Mouse (Mus musculus) midbrain, embryonic 15.5 days (tissue): Measurements from ENCODE around the gene Dennd2c. TPM values are rescaled to one million over a fixed set of nuclear protein-coding genes. Genes with fewer than 3 reads are reported as not detected.
"Not testable (repeated sequence)": the region's sequence is repeated elsewhere in the genome, so short reads cannot be mapped to it uniquely, and the experiment has no call there.

Source experiments
- ATAC-seq: fragments of 200-750 bp; cut with Nextera tagmentation; replicated peaks from 2 replicates; pipeline ENCODE4 v1.8.0; 2017; ENCODE audit warnings: moderate TSS enrichment
- H3K27ac ChIP-seq: fragments of 300-500 bp; sonication (generic); 2 replicates; pipeline ENCODE4 v1.5.1; 2015; ENCODE audit warnings: mild to moderate bottlenecking, inconsistent platforms
- H3K27me3 ChIP-seq: fragments of 300-500 bp; sonication (generic); replicated peaks from 2 replicates; pipeline ENCODE4 v1.6.1; 2015; ENCODE audit warnings: inconsistent platforms
- H3K36me3 ChIP-seq: fragments of 300-500 bp; sonication (generic); replicated peaks from 2 replicates; pipeline ENCODE4 v1.6.1; 2015; ENCODE audit warnings: inconsistent platforms
- H3K4me1 ChIP-seq: fragments of 300-500 bp; sonication (generic); 2 replicates; pipeline ENCODE4 v1.6.1; 2015; ENCODE audit warnings: inconsistent platforms
- H3K4me2 ChIP-seq: fragments of 300-500 bp; sonication (generic); 2 replicates; pipeline ENCODE4 v1.6.1; 2015; ENCODE audit warnings: inconsistent platforms, mild to moderate bottlenecking, moderate library complexity
- H3K4me3 ChIP-seq: fragments of 300-500 bp; sonication (generic); 2 replicates; pipeline ENCODE4 v1.5.1; 2015; ENCODE audit warnings: mild to moderate bottlenecking, inconsistent platforms
- H3K9ac ChIP-seq: fragments of 300-500 bp; sonication (generic); 2 replicates; pipeline ENCODE4 v1.6.1; 2015; ENCODE audit warnings: mild to moderate bottlenecking, inconsistent platforms
- H3K9me3 ChIP-seq: fragments of 300-500 bp; sonication (generic); 2 replicates; pipeline ENCODE4 v1.6.1; 2016; ENCODE audit warnings: inconsistent platforms
- WGBS: fragments of 180-500 bp; shearing (Covaris S2); methylation state at CpG from one replicate; pipeline ENCODE4 v1.1.7; 2015; ENCODE audit warnings: mixed read lengths; 5-methylcytosine and 5-hydroxymethylcytosine counted together
- polyA plus RNA-seq: library from polyadenylated mRNA; unstranded; fragments of >200 nt; fragmentation: Nextera tagmentation; extraction: Ambion mirVana; gene quantifications from 2 replicates; pipeline ENCODE4 v1.2.1, GENCODE M21; 2015

Gene Dennd2c
- polyA plus RNA-seq, 1 experiment from 2014 or later: 1.3 TPM

DNA sequence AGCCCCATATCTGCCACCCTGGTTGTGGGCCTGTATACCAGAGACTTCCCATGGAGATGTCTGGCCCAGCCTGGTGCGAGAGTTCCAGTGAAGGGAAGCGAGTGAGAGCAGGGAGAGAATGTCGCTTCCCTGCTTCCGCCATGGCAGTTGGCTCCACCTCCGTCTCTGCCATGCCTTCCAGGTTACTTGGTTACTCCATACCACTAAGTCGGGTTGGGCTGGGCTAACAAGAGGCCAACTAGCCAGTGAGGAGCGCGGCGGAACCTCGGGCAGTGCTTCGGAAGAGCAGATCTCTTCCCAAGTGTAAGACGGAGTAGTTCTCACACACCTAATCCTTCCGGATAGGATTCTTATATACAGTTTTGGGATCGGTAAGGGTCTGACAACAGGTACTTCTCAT is 80.4 kb downstream of the Dennd2c start:
- Histone ChIP-seq H3K4me2 (no peak overlapping the region), H3K27me3 (no peaks in the 10 kb centered on the region), H3K27ac (no peak overlapping the region), H3K4me3 (no peak overlapping the region), H3K4me1 (no peaks in the 10 kb centered on the region), H3K9me3 (no peaks in the 10 kb centered on the region), H3K36me3 (peaks cover 11% of the 10 kb centered on the region), H3K9ac (no peak overlapping the region)
- 86% methylated on average over 14 of the region's 14 CpGs for WGBS
- ATAC-seq: no peak

DNA sequence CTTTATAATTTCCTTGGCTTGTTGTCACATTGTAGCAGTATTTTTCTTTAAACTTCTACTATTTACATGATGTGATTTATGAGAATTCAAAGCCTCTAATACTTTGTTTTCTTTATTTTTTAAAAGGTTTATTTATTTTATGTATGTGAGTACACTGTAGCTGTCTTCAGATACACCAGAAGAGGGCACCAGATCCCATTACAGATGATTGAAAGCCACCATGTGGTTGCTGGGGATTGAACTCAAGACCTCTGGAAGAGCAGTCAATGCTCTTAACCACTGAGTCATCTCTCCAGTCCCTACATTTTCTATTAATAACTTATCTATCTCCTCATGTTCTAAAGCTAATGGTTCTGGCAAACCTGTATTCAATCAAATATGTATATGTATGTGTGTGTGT is 82.1 kb downstream of the Dennd2c start:
- H3K27ac ChIP-seq, H3K9ac ChIP-seq, H3K36me3 ChIP-seq, H3K27me3 ChIP-seq, H3K4me1 ChIP-seq, H3K4me2 ChIP-seq, H3K4me3 ChIP-seq, H3K9me3 ChIP-seq, ATAC-seq: not testable (repeated sequence)

DNA sequence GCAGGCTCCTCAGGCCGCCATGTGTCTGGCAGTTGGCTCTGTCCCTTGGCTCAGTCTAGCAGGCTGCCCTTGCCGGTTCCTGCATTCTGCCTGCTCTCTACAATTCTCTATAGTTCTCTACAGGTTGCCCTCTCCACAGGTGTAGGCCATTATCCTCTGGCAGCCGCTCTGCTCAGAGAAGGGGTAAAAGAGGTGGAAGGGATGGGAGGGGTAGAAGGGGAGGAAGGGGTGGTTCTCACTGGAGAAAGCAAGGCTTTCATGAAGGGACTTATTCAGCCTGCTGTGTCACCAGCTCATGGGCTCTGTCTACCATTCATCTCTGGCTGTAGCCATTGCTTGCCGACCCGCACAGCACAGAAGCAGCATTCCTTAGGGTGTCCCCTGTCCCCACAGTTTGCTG is 86.0 kb downstream of the Dennd2c start:
- H3K4me1 ChIP-seq: no peaks in the 10 kb centered on the region
- H3K4me3 ChIP-seq: no peak overlapping the region
- H3K9me3 ChIP-seq: no peaks in the 10 kb centered on the region
- no peaks in the 10 kb centered on the region for H3K27me3 ChIP-seq
- WGBS: 57% methylated on average over 5 of the region's 5 CpGs
- no peak overlapping the region for H3K4me2 ChIP-seq
- no peak overlapping the region for H3K27ac ChIP-seq
- ATAC-seq: no peak
- H3K9ac ChIP-seq: no peak overlapping the region
- no peaks in the 10 kb centered on the region for H3K36me3 ChIP-seq

DNA sequence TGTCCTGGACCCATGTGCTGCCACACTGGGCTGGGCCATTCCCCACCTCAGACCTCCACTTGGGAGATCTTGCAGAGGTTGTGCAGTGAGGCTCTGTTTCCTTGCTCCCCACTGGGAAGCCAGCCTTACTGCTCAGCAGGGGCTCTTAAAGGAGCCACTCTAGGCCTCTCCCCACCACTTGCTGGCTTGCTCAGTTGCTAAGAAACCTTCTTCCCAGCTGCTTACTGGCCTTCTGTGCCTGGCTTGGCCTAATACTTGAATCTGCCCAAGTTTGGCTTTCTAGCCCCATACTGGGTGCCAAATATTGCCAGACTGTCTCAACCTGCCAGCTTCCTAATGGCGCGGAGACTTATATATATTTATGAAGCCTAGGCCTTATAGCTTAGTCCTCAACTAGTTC is 86.5 kb downstream of the Dennd2c start:
- Histone ChIP-seq H3K36me3 (no peaks in the 10 kb centered on the region), H3K4me2 (no peak overlapping the region), H3K4me1 (no peaks in the 10 kb centered on the region), H3K4me3 (no peak overlapping the region), H3K9me3 (no peaks in the 10 kb centered on the region), H3K27ac (no peak overlapping the region), H3K27me3 (no peaks in the 10 kb centered on the region), H3K9ac (no peak overlapping the region)
- no peak for ATAC-seq
- 96% methylated on average over 2 of the region's 2 CpGs for WGBS

DNA sequence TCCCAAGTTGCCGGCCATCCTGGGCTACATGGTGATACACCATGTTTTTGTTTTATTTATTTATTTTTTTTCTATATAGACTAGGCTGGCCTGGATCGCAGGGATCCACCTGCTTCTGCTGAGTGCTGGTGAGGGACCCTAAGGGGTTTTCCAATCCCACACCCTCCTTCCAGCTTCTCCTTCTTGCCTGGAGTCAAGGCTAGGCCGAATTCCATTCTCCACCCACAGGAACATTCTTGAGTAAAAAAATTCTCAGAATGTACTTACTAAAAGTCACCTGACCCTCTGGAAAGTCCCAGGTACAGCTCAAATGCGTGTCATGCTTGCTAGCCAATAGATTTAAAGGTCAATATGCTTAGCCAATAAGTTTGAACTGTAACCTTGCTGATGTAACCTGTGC is 89.8 kb downstream of the Dennd2c start:
- Histone ChIP-seq H3K36me3 (no peaks in the 10 kb centered on the region), H3K9me3 (no peaks in the 10 kb centered on the region), H3K4me2 (no peak overlapping the region), H3K9ac (no peak overlapping the region), H3K4me1 (no peaks in the 10 kb centered on the region), H3K27ac (no peak overlapping the region), H3K4me3 (no peak overlapping the region), H3K27me3 (no peaks in the 10 kb centered on the region)
- no peak for ATAC-seq
- 91% methylated on average over 4 of the region's 4 CpGs for WGBS

DNA sequence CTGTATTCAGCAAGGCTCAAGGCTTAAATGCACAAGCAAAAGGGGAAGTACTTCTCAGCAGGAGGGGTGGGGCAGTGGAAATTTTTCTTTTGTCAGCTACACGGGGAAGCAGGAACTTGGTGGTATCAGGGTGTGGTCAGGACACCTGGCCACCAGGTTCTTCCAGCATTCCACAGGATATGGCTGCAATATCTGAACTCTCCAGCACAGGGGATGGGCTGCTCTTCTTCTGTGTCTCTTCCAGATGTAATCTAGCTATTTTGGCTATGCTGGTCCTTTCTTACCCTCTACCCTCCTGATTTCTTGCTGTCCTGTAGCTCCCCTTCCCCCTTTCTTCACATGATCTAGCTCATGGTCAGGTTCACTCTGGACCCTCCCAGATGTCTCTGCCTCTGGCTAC is 90.8 kb downstream of the Dennd2c start:
- no peak for ATAC-seq
- H3K9me3 ChIP-seq: no peaks in the 10 kb centered on the region
- no peak overlapping the region for H3K9ac ChIP-seq
- H3K4me1 ChIP-seq: no peaks in the 10 kb centered on the region
- no peak overlapping the region for H3K4me3 ChIP-seq
- no peaks in the 10 kb centered on the region for H3K27me3 ChIP-seq
- H3K36me3 ChIP-seq: no peaks in the 10 kb centered on the region
- H3K27ac ChIP-seq: no peak overlapping the region
- H3K4me2 ChIP-seq: no peak overlapping the region
- WGBS: 96% methylated on average over 1 of the region's 1 CpGs

DNA sequence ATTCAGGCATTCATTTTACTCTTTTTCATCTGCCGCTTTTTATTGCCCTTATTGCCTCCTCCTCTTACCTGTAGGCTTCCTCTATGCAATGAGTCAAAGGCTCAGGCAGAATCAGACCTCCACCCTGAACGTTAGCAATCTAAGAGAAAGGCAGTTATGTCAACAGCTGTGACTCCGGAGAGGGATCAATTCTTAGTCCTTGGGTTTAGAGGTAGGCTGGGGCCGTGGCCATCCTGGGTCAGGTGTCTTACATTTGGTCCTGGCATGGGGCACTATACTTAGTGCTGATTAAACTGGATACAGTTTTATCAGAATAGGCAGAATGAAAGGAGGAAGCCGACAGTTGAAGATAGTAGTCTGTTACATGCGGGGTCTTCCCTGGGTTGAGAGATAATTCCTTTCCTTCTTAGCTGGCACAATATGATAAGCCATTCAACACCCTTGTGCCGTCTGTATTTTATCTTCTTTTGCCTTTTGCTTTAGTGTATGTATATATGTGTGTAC is 94.0 kb downstream of the Dennd2c start:
- no peaks in the 10 kb centered on the region for H3K27me3 ChIP-seq
- no peak overlapping the region for H3K9ac ChIP-seq
- no peak for ATAC-seq
- WGBS: 78% methylated on average over 7 of the region's 7 CpGs
- H3K36me3 ChIP-seq: no peaks in the 10 kb centered on the region
- H3K4me3 ChIP-seq: no peak overlapping the region
- H3K4me1 ChIP-seq: no peaks in the 10 kb centered on the region
- H3K27ac ChIP-seq: no peak overlapping the region
- H3K9me3 ChIP-seq: no peaks in the 10 kb centered on the region
- H3K4me2 ChIP-seq: no peak overlapping the region

DNA sequence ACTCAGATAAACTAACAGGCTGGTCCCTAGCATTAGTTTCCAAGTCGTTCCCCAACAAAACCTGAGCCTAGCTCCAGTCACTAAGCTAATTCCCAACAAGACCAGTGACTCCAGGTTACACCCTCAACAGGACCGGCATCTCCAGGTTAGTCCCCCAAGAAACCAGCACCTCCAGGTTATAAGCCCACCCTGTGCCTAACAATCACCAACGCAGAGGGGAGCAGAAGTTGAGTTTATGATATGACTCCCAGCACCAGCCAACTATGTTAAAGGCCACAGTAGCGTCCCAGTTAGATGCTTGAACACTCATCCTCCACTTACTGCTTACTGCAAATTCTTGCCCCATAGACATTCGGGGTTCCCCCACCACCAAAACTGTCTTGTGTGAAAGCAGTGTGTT is 97.0 kb downstream of the Dennd2c start:
- Histone ChIP-seq H3K4me2 (no peak overlapping the region), H3K9me3 (no peaks in the 10 kb centered on the region), H3K27ac (no peak overlapping the region), H3K4me1 (no peaks in the 10 kb centered on the region), H3K9ac (no peak overlapping the region), H3K27me3 (no peaks in the 10 kb centered on the region), H3K36me3 (no peaks in the 10 kb centered on the region), H3K4me3 (no peak overlapping the region)
- no peak for ATAC-seq
- 86% methylated on average over 5 of the region's 5 CpGs for WGBS

DNA sequence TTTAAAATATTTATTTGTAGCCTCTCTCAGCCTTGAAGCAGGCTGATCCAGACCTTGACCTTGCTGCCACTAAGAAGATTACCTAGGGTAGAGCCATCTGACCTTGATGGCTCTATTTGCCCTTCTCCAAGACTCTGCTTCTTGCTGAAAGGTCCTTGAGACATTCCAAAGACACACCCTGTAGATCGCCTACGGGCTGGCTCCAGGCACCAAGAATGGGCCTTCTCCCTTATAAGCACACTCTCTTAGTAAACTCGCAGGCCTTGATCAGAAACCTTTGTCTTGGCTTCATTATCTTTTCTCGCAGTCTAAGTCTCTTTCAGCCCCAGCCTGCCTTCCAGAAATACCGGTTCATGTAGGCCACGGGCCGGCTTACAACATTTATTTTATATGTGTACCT is 98.7 kb downstream of the Dennd2c start:
- not testable (repeated sequence) for H3K27me3 ChIP-seq, H3K4me2 ChIP-seq, H3K27ac ChIP-seq, H3K4me3 ChIP-seq, H3K9ac ChIP-seq, ATAC-seq, H3K9me3 ChIP-seq, H3K4me1 ChIP-seq, H3K36me3 ChIP-seq
- WGBS: 97% methylated on average over 7 of the region's 7 CpGs

DNA sequence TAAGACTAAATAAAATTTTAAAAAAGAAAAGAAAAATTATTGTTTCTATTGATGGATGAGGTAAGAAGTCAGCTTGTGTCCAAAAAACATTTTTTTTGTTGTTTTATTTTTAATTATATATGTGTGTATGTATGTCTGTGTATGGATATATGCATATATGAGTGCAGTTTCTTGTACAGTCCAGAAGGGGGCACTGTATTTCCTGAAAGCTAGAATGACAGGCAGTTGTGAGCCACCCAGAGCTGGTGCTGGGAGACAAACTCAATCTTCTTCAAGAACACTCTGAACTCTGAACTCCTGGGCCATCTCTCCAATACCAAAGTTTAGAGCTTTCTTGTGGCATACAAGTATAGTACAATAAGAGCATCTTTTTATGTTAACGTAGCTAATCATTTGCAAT is 101.2 kb downstream of the Dennd2c start:
- Histone ChIP-seq H3K4me2 (no peak overlapping the region), H3K9me3 (no peaks in the 10 kb centered on the region), H3K27me3 (no peaks in the 10 kb centered on the region), H3K36me3 (no peaks in the 10 kb centered on the region), H3K27ac (no peak overlapping the region), H3K9ac (no peak overlapping the region), H3K4me3 (no peak overlapping the region), H3K4me1 (no peaks in the 10 kb centered on the region)
- WGBS: 92% methylated on average over 1 of the region's 1 CpGs
- ATAC-seq: no peak

DNA sequence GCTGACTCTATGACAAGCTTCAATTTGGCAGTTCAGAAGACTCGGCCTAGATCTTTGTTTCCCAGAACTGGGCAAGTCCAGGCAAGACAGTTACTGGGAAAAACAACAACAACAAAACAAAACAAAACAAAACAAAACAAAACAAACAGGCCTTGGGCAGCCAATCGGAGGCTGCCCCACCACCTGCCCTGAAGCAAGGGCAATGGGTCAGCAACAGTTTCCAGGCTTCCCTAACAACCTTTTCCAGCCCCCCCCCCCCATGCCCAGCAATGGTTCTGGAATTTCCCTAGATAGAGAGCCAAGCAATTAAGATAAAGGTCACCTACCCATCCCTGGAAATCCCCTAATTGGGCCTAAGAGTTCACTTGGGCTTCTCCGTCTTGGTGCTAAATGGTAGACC is 102.0 kb downstream of the Dennd2c start:
- Histone ChIP-seq H3K27ac (no peak overlapping the region), H3K4me3 (no peak overlapping the region), H3K36me3 (no peaks in the 10 kb centered on the region), H3K4me2 (no peak overlapping the region), H3K9me3 (no peaks in the 10 kb centered on the region), H3K9ac (no peak overlapping the region), H3K27me3 (no peaks in the 10 kb centered on the region), H3K4me1 (no peaks in the 10 kb centered on the region)
- 97% methylated on average over 3 of the region's 3 CpGs for WGBS
- ATAC-seq: no peak

DNA sequence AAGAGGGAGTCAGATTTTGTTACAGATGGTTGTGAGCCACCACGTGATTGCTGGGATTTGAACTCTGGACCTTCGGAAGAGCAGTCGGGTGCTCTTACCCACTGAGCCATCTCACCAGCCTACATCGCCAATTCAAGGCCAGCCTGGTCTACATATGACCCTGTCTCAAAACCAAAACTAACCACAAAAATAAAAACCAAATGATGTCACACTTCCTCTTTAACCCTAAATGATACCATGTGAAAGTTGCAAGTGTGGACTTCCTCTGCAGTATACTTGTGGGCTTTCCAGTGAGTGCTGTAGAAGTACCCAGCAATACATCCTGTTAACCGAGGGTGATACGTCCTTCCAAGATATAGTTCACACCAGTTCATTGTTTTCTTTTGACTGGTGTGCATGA is 104.0 kb downstream of the Dennd2c start:
- no peak overlapping the region for H3K4me2 ChIP-seq
- no peaks in the 10 kb centered on the region for H3K36me3 ChIP-seq
- H3K9me3 ChIP-seq: no peaks in the 10 kb centered on the region
- ATAC-seq: no peak
- H3K9ac ChIP-seq: no peak overlapping the region
- WGBS: 85% methylated on average over 6 of the region's 6 CpGs
- H3K27me3 ChIP-seq: no peaks in the 10 kb centered on the region
- no peaks in the 10 kb centered on the region for H3K4me1 ChIP-seq
- no peak overlapping the region for H3K27ac ChIP-seq
- H3K4me3 ChIP-seq: no peak overlapping the region

DNA sequence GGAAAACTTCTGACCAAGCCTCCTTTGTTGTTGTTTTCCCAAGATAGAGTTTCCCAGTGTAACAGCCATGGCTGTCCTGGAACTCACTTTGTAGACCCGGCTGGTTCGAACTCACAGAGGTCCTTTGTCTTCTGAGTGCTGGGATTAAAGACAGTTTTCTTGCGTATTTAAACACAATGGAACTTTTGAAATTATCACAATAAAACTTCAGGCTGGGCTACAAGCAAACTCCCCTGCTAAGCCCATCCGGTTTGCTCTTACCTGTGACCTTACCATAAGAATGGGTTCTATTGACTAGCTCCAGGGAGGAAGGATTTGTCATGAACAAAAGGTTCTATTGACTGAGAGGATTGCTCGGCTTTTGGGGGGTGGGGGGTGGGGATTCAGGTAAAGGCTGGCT is 105.3 kb downstream of the Dennd2c start:
- Histone ChIP-seq H3K4me2 (no peak overlapping the region), H3K4me3 (no peak overlapping the region), H3K9ac (no peak overlapping the region), H3K36me3 (no peaks in the 10 kb centered on the region), H3K4me1 (no peaks in the 10 kb centered on the region), H3K9me3 (no peaks in the 10 kb centered on the region), H3K27ac (no peak overlapping the region), H3K27me3 (no peaks in the 10 kb centered on the region)
- ATAC-seq: no peak
- WGBS: 18% methylated on average over 5 of the region's 5 CpGs

DNA sequence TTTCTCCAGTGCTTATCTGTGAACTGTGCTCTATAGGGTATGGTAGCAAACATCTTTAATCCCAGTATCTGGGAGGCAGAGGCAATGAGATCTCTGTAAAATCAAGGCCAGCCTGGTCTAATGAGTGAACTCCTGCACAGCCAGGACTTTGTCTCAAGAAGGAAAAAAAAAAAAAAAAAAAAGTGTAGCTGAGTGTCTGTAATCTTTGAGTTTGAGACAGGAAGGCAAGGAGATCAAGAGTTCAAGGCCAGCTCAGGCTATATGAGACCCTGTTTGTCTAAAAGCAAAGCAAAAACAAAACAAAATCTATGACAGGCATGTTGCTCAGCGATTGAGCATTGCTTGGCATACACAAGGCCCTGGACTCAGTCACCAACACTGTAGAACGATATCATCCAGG is 105.8 kb downstream of the Dennd2c start:
- no peak overlapping the region for H3K27ac ChIP-seq
- H3K9ac ChIP-seq: no peak overlapping the region
- no peaks in the 10 kb centered on the region for H3K9me3 ChIP-seq
- no peak overlapping the region for H3K4me3 ChIP-seq
- 71% methylated on average over 2 of the region's 2 CpGs for WGBS
- H3K36me3 ChIP-seq: no peaks in the 10 kb centered on the region
- no peaks in the 10 kb centered on the region for H3K27me3 ChIP-seq
- no peak for ATAC-seq
- no peaks in the 10 kb centered on the region for H3K4me1 ChIP-seq
- no peak overlapping the region for H3K4me2 ChIP-seq
